Mouse (Mus musculus) midbrain, embryonic 12.5 days (tissue): Measurements from ENCODE around the gene Naa60. TPM values are rescaled to one million over a fixed set of nuclear protein-coding genes. Genes with fewer than 3 reads are reported as not detected.

ENCODE experiments used
- ATAC-seq: fragments of 200-750 bp; cut with Nextera tagmentation; 2 replicates; pipeline ENCODE4 v1.8.0; 2017; ENCODE audit warnings: low read depth, moderate TSS enrichment, moderate library complexity; ENCODE audit not compliant: low FRiP score
- H3K27ac ChIP-seq: fragments of 300-500 bp; sonication (generic); replicated peaks from 2 replicates; pipeline ENCODE4 v1.5.1; 2016; ENCODE audit warnings: mild to moderate bottlenecking
- H3K27me3 ChIP-seq: fragments of 300-500 bp; sonication (generic); 2 replicates; pipeline ENCODE4 v1.6.1; 2016; ENCODE audit warnings: mild to moderate bottlenecking
- H3K36me3 ChIP-seq: fragments of 300-500 bp; sonication (generic); 2 replicates; pipeline ENCODE4 v1.6.1; 2016
- H3K4me1 ChIP-seq: fragments of 300-500 bp; sonication (generic); 2 replicates; pipeline ENCODE4 v1.6.1; 2016
- H3K4me2 ChIP-seq: fragments of 300-500 bp; sonication (generic); replicated peaks from 2 replicates; pipeline ENCODE4 v1.6.1; 2016; ENCODE audit warnings: mild to moderate bottlenecking, moderate library complexity
- H3K4me3 ChIP-seq: fragments of 300-500 bp; sonication (generic); 2 replicates; pipeline ENCODE4 v1.5.1; 2016; ENCODE audit warnings: mild to moderate bottlenecking
- H3K9ac ChIP-seq: fragments of 300-500 bp; sonication (generic); replicated peaks from 2 replicates; pipeline ENCODE4 v1.6.1; 2016; ENCODE audit warnings: mild to moderate bottlenecking, moderate library complexity
- H3K9me3 ChIP-seq: fragments of 300-500 bp; sonication (generic); 2 replicates; pipeline ENCODE4 v1.6.1; 2016; ENCODE audit warnings: mild to moderate bottlenecking
- WGBS: fragments of 180-500 bp; shearing (Covaris S2); methylation state at CpG from one replicate; pipeline ENCODE4 v1.1.7; 2016; 5-methylcytosine and 5-hydroxymethylcytosine counted together
- polyA plus RNA-seq: library from polyadenylated mRNA; unstranded; fragments of >200 nt; fragmentation: Nextera tagmentation; extraction: Ambion mirVana; gene quantifications from 2 replicates; pipeline ENCODE4 v1.2.1, GENCODE M21; 2016

The Naa60 gene
- polyA plus RNA-seq: 66.0 and 70.2 TPM in 2 replicates

- Histone ChIP-seq H3K9me3 (no peaks in the 10 kb centered on the region), H3K9ac (peak within 1 kb of the TSS; percentile 62), H3K4me2 (peak within 1 kb of the TSS; percentile 89), H3K27ac (peak within 1 kb of the TSS; percentile 35; the same call in 1 of the 2 replicates), H3K4me3 (peak within 1 kb of the TSS; percentile 64), H3K36me3 (peaks cover 17% of the 10 kb centered on the region; the same call in 1 of the 2 replicates), H3K27me3 (no peaks in the 10 kb centered on the region), H3K4me1 (peaks cover 17% of the 10 kb centered on the region)
- ATAC-seq: peak; percentile 98
- WGBS: 5% methylated on average over 47 of the region's 47 CpGs
Measured at GRCm38 (mm10) chr16:3872216-3873047, at the start of gene Naa60. Gene Naa60 (plus strand): TSS chr16:3872375.

- Histone ChIP-seq H3K9ac (no peak overlapping the region), H3K4me2 (no peak overlapping the region), H3K4me3 (no peak overlapping the region), H3K27ac (no peak overlapping the region), H3K36me3 (no peaks in the 10 kb centered on the region), H3K27me3 (no peaks in the 10 kb centered on the region), H3K9me3 (no peaks in the 10 kb centered on the region), H3K4me1 (no peaks in the 10 kb centered on the region)
- 60% methylated on average over 3 of the region's 3 CpGs for WGBS
- ATAC-seq: no peak
Measured at GRCm38 (mm10) chr16:3828021-3828420, 44.2 kb upstream of the Naa60 start.

GRCm38 (mm10) chr16:3829727-3830126 lies 42.4 kb upstream of the Naa60 start:
- Histone ChIP-seq H3K4me2 (no peak overlapping the region), H3K9me3 (no peaks in the 10 kb centered on the region), H3K4me1 (no peaks in the 10 kb centered on the region), H3K4me3 (no peak overlapping the region), H3K27me3 (no peaks in the 10 kb centered on the region), H3K9ac (no peak overlapping the region), H3K27ac (no peak overlapping the region), H3K36me3 (no peaks in the 10 kb centered on the region)
- WGBS: 91% methylated on average over 2 of the region's 2 CpGs
- ATAC-seq: no peak

GRCm38 (mm10) chr16:3830588-3831109 lies 41.5 kb upstream of the Naa60 start, which contains the start of gene Olfr15:
Gene Olfr15 (plus strand): TSS chr16:3830878.
- Histone ChIP-seq H3K36me3 (no peaks in the 10 kb centered on the region), H3K27me3 (no peaks in the 10 kb centered on the region), H3K9me3 (no peaks in the 10 kb centered on the region), H3K27ac (no peak within 1 kb of the TSS), H3K4me3 (no peak within 1 kb of the TSS), H3K9ac (no peak within 1 kb of the TSS), H3K4me1 (no peaks in the 10 kb centered on the region), H3K4me2 (no peak within 1 kb of the TSS)
- ATAC-seq: no peak

- no peak overlapping the region for H3K27ac ChIP-seq
- no peak overlapping the region for H3K4me3 ChIP-seq
- H3K9ac ChIP-seq: no peak overlapping the region
- no peaks in the 10 kb centered on the region for H3K9me3 ChIP-seq
- WGBS: 79% methylated on average over 2 of the region's 2 CpGs
- no peaks in the 10 kb centered on the region for H3K4me1 ChIP-seq
- no peak overlapping the region for H3K4me2 ChIP-seq
- no peaks in the 10 kb centered on the region for H3K27me3 ChIP-seq
- H3K36me3 ChIP-seq: no peaks in the 10 kb centered on the region
- no peak for ATAC-seq
Measured at GRCm38 (mm10) chr16:3835461-3835860, 36.7 kb upstream of the Naa60 start.

GRCm38 (mm10) chr16:3839157-3839885 lies 32.9 kb upstream of the Naa60 start:
- Histone ChIP-seq H3K4me3 (no peak overlapping the region), H3K27ac (no peak overlapping the region), H3K9ac (no peak overlapping the region), H3K4me1 (no peaks in the 10 kb centered on the region), H3K4me2 (no peak overlapping the region), H3K27me3 (no peaks in the 10 kb centered on the region), H3K9me3 (no peaks in the 10 kb centered on the region), H3K36me3 (no peaks in the 10 kb centered on the region)
- 64% methylated on average over 17 of the region's 17 CpGs for WGBS
- no peak for ATAC-seq

- no peak overlapping the region for H3K4me2 ChIP-seq
- peaks cover 4% of the 10 kb centered on the region; the same call in 1 of the 2 replicates for H3K4me1 ChIP-seq
- WGBS: 36% methylated on average over 4 of the region's 4 CpGs
- no peak overlapping the region for H3K27ac ChIP-seq
- H3K36me3 ChIP-seq: no peaks in the 10 kb centered on the region
- no peak for ATAC-seq
- H3K4me3 ChIP-seq: no peak overlapping the region
- H3K9ac ChIP-seq: no peak overlapping the region
- H3K27me3 ChIP-seq: no peaks in the 10 kb centered on the region
- no peaks in the 10 kb centered on the region for H3K9me3 ChIP-seq
Measured at GRCm38 (mm10) chr16:3842989-3843388, 29.2 kb upstream of the Naa60 start.

GRCm38 (mm10) chr16:3843796-3844195 lies 28.4 kb upstream of the Naa60 start:
- 50% methylated on average over 1 of the region's 1 CpGs for WGBS

GRCm38 (mm10) chr16:3846711-3847518 lies 25.3 kb upstream of the Naa60 start, which contains the start of gene Zfp174:
Gene Zfp174 (plus strand): TSS chr16:3847268.
- peaks cover 4% of the 10 kb centered on the region; the same call in 1 of the 2 replicates for H3K4me1 ChIP-seq
- no peaks in the 10 kb centered on the region for H3K36me3 ChIP-seq
- peak within 1 kb of the TSS; percentile 67 for H3K4me2 ChIP-seq
- peak within 1 kb of the TSS; percentile 68 for H3K9ac ChIP-seq
- WGBS: 4% methylated on average over 38 of the region's 38 CpGs
- peak within 1 kb of the TSS; percentile 72 for H3K4me3 ChIP-seq
- H3K9me3 ChIP-seq: no peaks in the 10 kb centered on the region
- no peaks in the 10 kb centered on the region for H3K27me3 ChIP-seq
- H3K27ac ChIP-seq: no peak within 1 kb of the TSS
- peak; percentile 99 for ATAC-seq

More at GRCm38 (mm10) chr16:3843796-3844195, 28.4 kb upstream of the Naa60 start:
- H3K4me1 ChIP-seq: peaks cover 4% of the 10 kb centered on the region; the same call in 1 of the 2 replicates
- H3K9ac ChIP-seq: no peak overlapping the region
- no peak overlapping the region for H3K27ac ChIP-seq
- no peaks in the 10 kb centered on the region for H3K9me3 ChIP-seq
- H3K4me2 ChIP-seq: no peak overlapping the region
- H3K4me3 ChIP-seq: no peak overlapping the region
- H3K36me3 ChIP-seq: no peaks in the 10 kb centered on the region
- H3K27me3 ChIP-seq: no peaks in the 10 kb centered on the region
- ATAC-seq: no peak

- H3K4me3 ChIP-seq: peak overlapping the region; percentile 72
- 67% methylated on average over 4 of the region's 4 CpGs for WGBS
Measured at GRCm38 (mm10) chr16:3847871-3848270, 24.3 kb upstream of the Naa60 start.

GRCm38 (mm10) chr16:3848416-3848815 lies 23.8 kb upstream of the Naa60 start:
- H3K27me3 ChIP-seq: no peaks in the 10 kb centered on the region
- 72% methylated on average over 3 of the region's 3 CpGs for WGBS
- no peak overlapping the region for H3K4me2 ChIP-seq
- H3K36me3 ChIP-seq: no peaks in the 10 kb centered on the region
- no peak overlapping the region for H3K27ac ChIP-seq
- no peak overlapping the region for H3K4me3 ChIP-seq
- ATAC-seq: no peak
- H3K9ac ChIP-seq: no peak overlapping the region
- peaks cover 4% of the 10 kb centered on the region; the same call in 1 of the 2 replicates for H3K4me1 ChIP-seq
- no peaks in the 10 kb centered on the region for H3K9me3 ChIP-seq

More at GRCm38 (mm10) chr16:3847871-3848270, 24.3 kb upstream of the Naa60 start:
- Histone ChIP-seq H3K9me3 (no peaks in the 10 kb centered on the region), H3K4me1 (peaks cover 4% of the 10 kb centered on the region; the same call in 1 of the 2 replicates), H3K27me3 (no peaks in the 10 kb centered on the region), H3K9ac (peak overlapping the region; percentile 68), H3K27ac (no peak overlapping the region), H3K4me2 (peak overlapping the region; percentile 67), H3K36me3 (no peaks in the 10 kb centered on the region)
- ATAC-seq: no peak
